Comparison of ENCODE assay signal across 9 mouse cellular contexts in the genomic region with DNA sequence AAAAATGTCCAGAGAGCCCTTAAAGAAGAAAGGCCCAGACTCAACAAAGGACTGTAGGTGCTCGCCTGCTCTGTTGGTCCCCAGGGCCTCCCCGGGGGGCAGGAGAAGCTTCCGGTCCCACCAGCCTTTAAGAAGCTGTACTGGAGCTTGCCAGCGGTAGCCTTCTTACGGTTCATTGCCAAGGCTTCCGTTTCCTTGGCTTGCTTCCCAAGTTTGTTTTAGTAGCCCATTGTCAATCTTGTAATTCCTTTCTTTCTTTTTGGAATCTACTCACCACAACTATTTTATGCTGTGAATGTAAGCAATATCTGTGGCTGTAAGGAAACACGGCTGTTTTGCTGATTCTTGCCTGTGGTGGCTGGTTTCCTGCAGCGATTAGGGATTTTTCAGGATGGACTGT. TPM values are rescaled to one million over a fixed set of nuclear protein-coding genes. Genes with fewer than 3 reads are reported as not detected.
A peak's percentile ranks its signal among the peaks of the same experiment; 100 is the strongest.
DNase-seq lines count a peak whose midpoint lies in the region; ATAC-seq lines count a peak whose summit lies in the region.
"Had no signal": no experiment of that assay in that cellular context is flagged by ENCODE, and none has a peak within 500 bp of the region (broad histone marks: within the 10 kb centered on the region; RNA-seq: fewer than 3 reads in every experiment).

No protein-coding gene starts in this region.

- WGBS in kidney, embryonic 14.5 days: 68% methylated on average over 8 of the region's 8 CpGs
- WGBS in heart, embryonic 13.5 days: 58% methylated on average over 8 of the region's 8 CpGs
- WGBS in limb, embryonic 15.5 days: 47% methylated on average over 8 of the region's 8 CpGs

- H3K27ac ChIP-seq in kidney, embryonic 14.5 days (ENCODE audit: low read depth, low read length): no peak overlapping the region
- H3K27ac ChIP-seq in heart, embryonic 13.5 days (replicated peaks): peak overlapping the region; percentile 76
- peak overlapping the region; percentile 57; the same call in 1 of the 2 replicates for H3K27ac ChIP-seq in limb, embryonic 15.5 days
- H3K27ac ChIP-seq: forebrain, embryonic 13.5 days had no signal

- no peak overlapping the region for H3K4me2 ChIP-seq in kidney, embryonic 14.5 days (replicated peaks; ENCODE audit: low read depth, low read length)
- H3K4me2 ChIP-seq in heart, embryonic 13.5 days: no peak overlapping the region
- H3K4me2 ChIP-seq in limb, embryonic 15.5 days: no peak overlapping the region
- H3K4me2 ChIP-seq: forebrain, embryonic 13.5 days had no signal

- H3K4me1 ChIP-seq in kidney, embryonic 14.5 days (ENCODE audit: control insufficient read depth, insufficient read depth, low read length): no peaks in the 10 kb centered on the region
- 0 out of 2 replicates have a peak, but pooled peaks cover 3% of the 10 kb centered on the region for H3K4me1 ChIP-seq in heart, embryonic 13.5 days
- H3K4me1 ChIP-seq in limb, embryonic 15.5 days: peaks cover 5% of the 10 kb centered on the region

- H3K9ac ChIP-seq in kidney, embryonic 14.5 days (ENCODE audit: low read depth, low read length): no peak overlapping the region
- H3K9ac ChIP-seq in heart, embryonic 13.5 days: no peak overlapping the region
- no peak overlapping the region for H3K9ac ChIP-seq in limb, embryonic 15.5 days
- H3K9ac ChIP-seq: forebrain, embryonic 13.5 days had no signal

- no peaks in the 10 kb centered on the region for H3K36me3 ChIP-seq in kidney, embryonic 14.5 days (ENCODE audit: control insufficient read depth, insufficient read depth, low read length)
- H3K36me3 ChIP-seq in heart, embryonic 13.5 days: peaks cover 28% of the 10 kb centered on the region
- H3K36me3 ChIP-seq in limb, embryonic 15.5 days: peaks cover 4% of the 10 kb centered on the region; the same call in 1 of the 2 replicates

- H3K4me3 ChIP-seq in kidney, embryonic 14.5 days (ENCODE audit: low read length): no peak overlapping the region
- no peak overlapping the region for H3K4me3 ChIP-seq in heart, embryonic 13.5 days
- H3K4me3 ChIP-seq in limb, embryonic 15.5 days: no peak overlapping the region
- H3K4me3 ChIP-seq: forebrain, embryonic 13.5 days had no signal

- peak; percentile 14 for DNase-seq in kidney, adult 11 months
- DNase-seq in R1 (ENCODE audit: low read depth, low spot score): peak; percentile 63
- no peak for DNase-seq in c-Kit-positive CD71-positive TER-119-positive erythroid progenitor cells, embryonic 14.5 days (ENCODE audit: low spot score)
- DNase-seq in layer of hippocampus, adult 11-12 months (ENCODE audit: low spot score): no peak
- no peak for DNase-seq in embryo, embryonic 10 days (ENCODE audit: low spot score)

- H3K9me3 ChIP-seq in kidney, embryonic 14.5 days (ENCODE audit: control insufficient read depth, low read length): no peaks in the 10 kb centered on the region
- no peaks in the 10 kb centered on the region for H3K9me3 ChIP-seq in heart, embryonic 13.5 days
- H3K9me3 ChIP-seq in limb, embryonic 15.5 days: no peaks in the 10 kb centered on the region
- H3K9me3 ChIP-seq: forebrain, embryonic 13.5 days had no signal

- no peaks in the 10 kb centered on the region for H3K27me3 ChIP-seq in kidney, embryonic 14.5 days (ENCODE audit: control insufficient read depth, insufficient read depth, low read length)
- no peaks in the 10 kb centered on the region for H3K27me3 ChIP-seq in heart, embryonic 13.5 days (replicated peaks)
- no peaks in the 10 kb centered on the region for H3K27me3 ChIP-seq in limb, embryonic 15.5 days
- H3K27me3 ChIP-seq: forebrain, embryonic 13.5 days had no signal

- ATAC-seq in kidney, embryonic 14.5 days (ENCODE audit: low FRiP score, low TSS enrichment): no peak
- no peak for ATAC-seq in heart, embryonic 13.5 days (ENCODE audit: extremely low read depth, insufficient number of reproducible peaks, low FRiP score, low TSS enrichment)
- no peak for ATAC-seq in limb, embryonic 15.5 days (ENCODE audit: insufficient number of reproducible peaks, low FRiP score, low TSS enrichment, low read depth)
- ATAC-seq: forebrain, embryonic 13.5 days had no signal

RNA-seq across cellular contexts. Expression of a gene that starts 25.4 kb away (rescaled TPM):
- polyA plus RNA-seq in kidney, embryonic 14.5 days (2014; fragmentation: Nextera tagmentation; extraction: Ambion mirVana): 6.7 and 11.0 TPM in 2 replicates
- 8.3 TPM in 2 replicates for polyA plus RNA-seq in heart, embryonic 13.5 days (2015; fragmentation: Nextera tagmentation; extraction: Ambion mirVana)
- polyA plus RNA-seq in limb, embryonic 15.5 days (2015; fragmentation: Nextera tagmentation; extraction: Ambion mirVana): 12.4 and 12.5 TPM in 2 replicates

RNA-seq across cellular contexts. Expression of a gene that starts 25.6 kb away (rescaled TPM):
- 44.7 and 59.3 TPM in 2 replicates for polyA plus RNA-seq in kidney, embryonic 14.5 days (2014; fragmentation: Nextera tagmentation; extraction: Ambion mirVana)
- 34.8 and 35.6 TPM in 2 replicates for polyA plus RNA-seq in heart, embryonic 13.5 days (2015; fragmentation: Nextera tagmentation; extraction: Ambion mirVana)
- 59.4 and 62.3 TPM in 2 replicates for polyA plus RNA-seq in limb, embryonic 15.5 days (2015; fragmentation: Nextera tagmentation; extraction: Ambion mirVana)

RNA-seq across cellular contexts. Expression of a gene that starts 38.2 kb away (rescaled TPM):
- polyA plus RNA-seq in kidney, embryonic 14.5 days (2014; fragmentation: Nextera tagmentation; extraction: Ambion mirVana): 0.43 and 1.3 TPM in 2 replicates
- 2.4 and 2.5 TPM in 2 replicates for polyA plus RNA-seq in heart, embryonic 13.5 days (2015; fragmentation: Nextera tagmentation; extraction: Ambion mirVana)
- 4.8 and 6.9 TPM in 2 replicates for polyA plus RNA-seq in limb, embryonic 15.5 days (2015; fragmentation: Nextera tagmentation; extraction: Ambion mirVana)

RNA-seq across cellular contexts. Expression of a gene that starts 48.1 kb away (rescaled TPM):
- not detected in 2 replicates for polyA plus RNA-seq in kidney, embryonic 14.5 days (2014; fragmentation: Nextera tagmentation; extraction: Ambion mirVana)
- not detected in 2 replicates for polyA plus RNA-seq in heart, embryonic 13.5 days (2015; fragmentation: Nextera tagmentation; extraction: Ambion mirVana)
- not detected in 2 replicates for polyA plus RNA-seq in limb, embryonic 15.5 days (2015; fragmentation: Nextera tagmentation; extraction: Ambion mirVana)
- polyA plus RNA-seq: forebrain, embryonic 13.5 days had no signal

Comparison
In these comparisons a context has a peak if more than half of its experiments do, and no peak if none do; other contexts are left out.
1. DNase-seq: peak in kidney, adult 11 months (single experiment) and R1 (single experiment); none in c-Kit-positive CD71-positive TER-119-positive erythroid progenitor cells, embryonic 14.5 days (single experiment), layer of hippocampus, adult 11-12 months (single experiment) and embryo, embryonic 10 days (single experiment).